Mouse (Mus musculus) C2C12 (cell line): Measurements from ENCODE around the gene Clca3b.
"Not testable (repeated sequence)": the region's sequence is repeated elsewhere in the genome, so short reads cannot be mapped to it uniquely, and the experiment has no call there.

Experiments
- CTCF ChIP-seq: IDR thresholded peaks from one replicate; pipeline ENCODE4 v1.5.1; 2011; ENCODE audit not compliant: control insufficient read depth, insufficient read depth, insufficient read length
- MYOD1 ChIP-seq: IDR thresholded peaks from one replicate; pipeline ENCODE4 v1.6.1; 2011; ENCODE audit warnings: low read depth; ENCODE audit not compliant: control insufficient read depth, insufficient read length

GRCm38 (mm10) chr3:144806626-144807025 lies 42.5 kb downstream of the Clca3b start:
- not testable (repeated sequence) for TF ChIP-seq CTCF, MYOD1
